Mouse (Mus musculus): ENCODE results near the gene Ccdc40. TPM values are rescaled to one million over a fixed set of nuclear protein-coding genes. Genes with fewer than 3 reads are reported as not detected.

Gene Ccdc40
- 0.48 and 0.50 TPM in 2 replicates for polyA plus RNA-seq (2012; rRNA removed)

DNA sequence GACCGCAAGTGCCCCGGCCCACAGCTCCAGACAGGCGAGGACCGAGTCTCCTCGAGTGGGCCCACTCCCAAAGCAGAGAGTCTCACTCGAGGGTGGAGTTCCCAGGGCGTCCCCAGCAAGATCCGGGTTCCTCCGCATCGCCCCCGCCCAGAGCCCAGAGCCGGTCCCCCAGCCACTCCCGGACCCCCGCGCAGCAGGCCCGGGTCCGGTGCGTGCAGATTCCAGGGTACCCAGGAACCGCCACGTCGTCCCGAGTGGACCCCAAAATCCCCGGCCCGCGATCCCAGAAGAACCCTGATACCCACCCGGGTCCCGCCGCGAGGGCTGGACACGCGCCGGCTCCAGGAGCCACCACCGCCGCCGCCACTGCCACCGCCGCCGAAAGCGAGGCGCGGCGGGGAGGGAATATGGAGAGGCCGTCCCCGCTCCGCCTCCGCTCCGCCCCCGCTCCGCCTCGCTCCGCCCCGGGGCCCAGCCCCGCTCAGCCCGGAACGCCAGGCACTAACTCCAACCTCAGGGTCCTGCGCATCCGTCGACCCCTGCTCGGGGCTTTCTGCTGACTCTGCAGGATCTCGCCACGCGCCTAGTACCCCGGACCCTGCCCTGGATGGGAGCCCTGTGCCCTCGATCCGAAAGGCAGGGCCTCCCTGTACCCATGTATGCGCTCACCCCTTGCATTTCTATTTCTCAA is at the start of gene Ccdc40, which contains the start of gene Tbc1d16:
TSS of gene Ccdc40 (plus strand) at position 482 of the 691 bp plus-strand sequence.
TSS of gene Tbc1d16 (minus strand) at position 409 of the 691 bp plus-strand sequence.

DNA sequence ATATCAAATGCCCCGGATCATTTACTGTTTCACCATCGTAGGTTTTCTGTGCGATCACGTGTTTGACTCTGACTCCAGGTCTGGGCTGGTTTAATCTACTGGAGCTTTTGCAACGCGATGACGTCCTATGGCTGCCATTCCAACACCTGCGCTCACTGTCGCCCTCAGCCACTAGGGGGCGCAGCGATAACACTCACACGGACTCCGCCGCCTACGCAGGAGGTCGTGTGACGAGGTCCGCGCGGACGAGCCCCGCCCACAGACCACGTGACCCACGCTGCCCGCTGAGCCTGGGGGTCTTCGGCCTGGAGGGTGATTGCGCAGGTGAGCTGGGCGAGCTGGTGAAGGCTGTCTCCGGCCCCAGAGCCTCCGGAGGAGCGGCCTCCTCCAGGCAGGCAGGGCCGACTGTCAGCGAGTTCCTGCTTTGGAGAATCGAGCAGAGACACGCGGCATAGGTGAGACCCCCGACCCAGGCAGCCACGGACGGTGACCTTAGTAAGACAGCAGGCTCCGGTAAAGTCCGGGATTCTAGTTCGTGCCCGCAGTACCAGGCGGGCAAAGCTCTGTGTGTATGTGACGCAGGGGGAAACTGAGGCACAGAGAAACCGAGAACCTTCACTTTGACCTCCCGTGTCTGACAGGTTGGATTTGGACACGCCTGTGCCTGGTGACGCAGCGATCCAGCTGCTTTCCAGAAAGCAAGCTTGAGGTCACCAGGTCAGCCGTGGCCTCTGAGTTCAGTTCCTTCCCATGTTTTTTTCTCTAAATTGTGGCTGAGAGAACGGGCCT is 39.6 kb downstream of the Ccdc40 start, which contains the start of gene Gaa:
TSS of gene Gaa (plus strand) at position 120 of the 789 bp plus-strand sequence.

DNA sequence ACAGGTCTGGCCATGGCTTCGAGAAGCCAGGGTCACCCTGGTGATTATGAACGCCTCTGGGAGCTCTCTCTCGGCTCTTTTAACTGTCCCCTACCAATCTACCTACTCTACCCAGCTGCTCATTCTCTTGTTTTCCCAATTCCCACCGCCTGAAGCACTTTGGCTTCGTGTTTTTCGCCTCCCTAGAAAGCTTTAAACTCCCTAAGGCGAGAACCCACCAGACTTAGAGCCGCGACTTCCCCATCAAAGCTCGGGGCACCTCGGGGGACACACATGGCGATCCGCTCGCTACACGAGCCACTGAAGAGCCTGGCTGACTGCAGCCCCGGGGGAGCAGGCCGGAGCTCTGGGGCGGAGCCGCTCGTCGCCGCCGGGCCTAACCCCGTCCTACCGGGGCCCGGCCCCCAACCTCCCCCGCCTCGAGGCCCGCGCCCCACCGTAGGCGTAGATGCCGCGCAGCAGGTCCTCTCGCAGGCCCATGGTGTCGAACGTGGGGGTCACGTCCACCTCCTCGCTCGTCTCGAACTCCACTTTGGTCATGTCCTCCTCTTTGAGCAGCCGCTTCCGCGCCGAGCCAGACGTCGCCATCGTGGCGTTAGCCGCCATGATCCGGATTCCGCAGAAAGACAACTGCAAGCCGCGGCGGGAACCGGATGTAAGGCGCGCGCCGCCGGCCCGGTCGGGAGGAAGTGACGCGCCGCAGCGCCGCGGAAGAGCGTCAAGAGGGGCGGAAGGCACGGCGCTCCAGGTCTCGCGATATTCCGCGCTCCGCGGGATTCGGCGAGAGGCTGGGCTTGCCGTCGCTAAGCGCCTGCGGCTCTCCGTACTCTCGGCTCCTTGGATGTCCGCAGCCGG is 71.2 kb downstream of the Ccdc40 start, which contains the start of gene Eif4a3:
TSS of gene Eif4a3 (minus strand) at position 699 of the 855 bp plus-strand sequence.

DNA sequence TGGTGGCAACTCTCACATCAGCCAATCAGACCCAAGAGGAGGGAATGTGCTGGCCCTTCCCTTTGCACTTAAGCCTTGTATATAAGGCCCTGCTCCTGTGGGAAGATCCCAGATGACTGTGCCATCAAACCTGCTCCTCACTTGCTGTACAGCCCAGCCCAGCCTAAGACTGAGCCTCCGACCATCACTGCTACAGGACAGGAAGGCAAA is 79.2 kb downstream of the Ccdc40 start, which contains the start of gene Card14:
TSS of gene Card14 (plus strand) at position 111 of the 210 bp plus-strand sequence.

Other genes starting within 250 kb of the Ccdc40 start
- 0.04 TPM in 1 of 2 replicates, not detected in the other for gene Enpp7, start 240.4 kb upstream of the Ccdc40 start, polyA plus RNA-seq (2012; rRNA removed)
- 1.8 and 2.0 TPM in 2 replicates for gene Cbx2, start 205.6 kb upstream of the Ccdc40 start, polyA plus RNA-seq (2012; rRNA removed)
- gene Cbx8, start 187.6 kb upstream of the Ccdc40 start, polyA plus RNA-seq (2012; rRNA removed), result 1.2 and 1.7 TPM in 2 replicates
- gene Cbx4, start 142.4 kb upstream of the Ccdc40 start, polyA plus RNA-seq (2012; rRNA removed), result 5.2 and 6.5 TPM in 2 replicates
- 2.0 and 2.6 TPM in 2 replicates for gene Tbc1d16, start 73 bp upstream of the Ccdc40 start, polyA plus RNA-seq (2012; rRNA removed)
- 25.5 and 31.5 TPM in 2 replicates for gene Gaa, start 39.3 kb downstream of the Ccdc40 start, polyA plus RNA-seq (2012; rRNA removed)
- 64.6 and 73.0 TPM in 2 replicates for gene Eif4a3, start 71.5 kb downstream of the Ccdc40 start, polyA plus RNA-seq (2012; rRNA removed)
- gene Card14, start 79.2 kb downstream of the Ccdc40 start, polyA plus RNA-seq (2012; rRNA removed), result 0.15 and 0.22 TPM in 2 replicates
- 1.5 and 1.6 TPM in 2 replicates for gene Sgsh, start 127.0 kb downstream of the Ccdc40 start, polyA plus RNA-seq (2012; rRNA removed)
- 2.6 and 3.3 TPM in 2 replicates for gene Slc26a11, start 127.0 kb downstream of the Ccdc40 start, polyA plus RNA-seq (2012; rRNA removed)
- 29.1 and 33.7 TPM in 2 replicates for gene Rnf213, start 164.5 kb downstream of the Ccdc40 start, polyA plus RNA-seq (2012; rRNA removed)